Mouse (Mus musculus): ENCODE measurements around the gene Rngtt.
"Not testable (repeated sequence)": the region's sequence is repeated elsewhere in the genome, so short reads cannot be mapped to it uniquely, and the experiment has no call there.

The Rngtt gene

DNA sequence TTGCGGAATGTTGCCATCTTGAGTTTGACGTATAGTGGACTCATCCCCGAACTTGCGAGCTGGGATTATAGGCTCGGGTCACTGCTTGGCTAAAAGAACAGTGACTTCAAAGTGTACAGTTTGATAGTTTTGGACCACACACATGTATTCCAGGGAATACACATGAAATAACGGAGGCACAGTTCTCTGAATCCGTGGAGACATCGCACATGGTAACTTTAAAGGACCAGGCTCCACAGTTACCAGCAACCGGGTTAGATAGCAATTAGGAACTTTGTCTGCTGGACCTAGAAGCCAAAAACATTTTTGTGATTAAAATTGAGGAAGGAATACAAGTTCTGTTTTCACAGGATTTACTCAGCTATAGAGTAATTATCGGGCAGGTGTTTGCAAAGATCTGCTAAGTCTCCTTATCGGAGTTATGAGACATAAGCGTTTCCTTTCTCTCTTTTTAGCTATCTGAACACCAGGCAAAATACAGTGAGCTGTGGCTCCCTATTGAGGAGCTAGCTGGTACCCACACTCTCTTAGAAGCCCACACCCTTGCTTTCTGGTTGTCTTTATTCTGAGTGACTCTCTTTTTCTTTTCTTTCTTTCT is 828 bp downstream of the Rngtt start:
- peak; percentile 50 for DNase-seq (ENCODE audit: extremely low read depth, low read depth)

- not testable (repeated sequence) for DNase-seq (ENCODE audit: extremely low read depth, low read depth)
Observed at GRCm38 (mm10) chr4:33314150-33314549, 4.0 kb downstream of the Rngtt start.

DNA sequence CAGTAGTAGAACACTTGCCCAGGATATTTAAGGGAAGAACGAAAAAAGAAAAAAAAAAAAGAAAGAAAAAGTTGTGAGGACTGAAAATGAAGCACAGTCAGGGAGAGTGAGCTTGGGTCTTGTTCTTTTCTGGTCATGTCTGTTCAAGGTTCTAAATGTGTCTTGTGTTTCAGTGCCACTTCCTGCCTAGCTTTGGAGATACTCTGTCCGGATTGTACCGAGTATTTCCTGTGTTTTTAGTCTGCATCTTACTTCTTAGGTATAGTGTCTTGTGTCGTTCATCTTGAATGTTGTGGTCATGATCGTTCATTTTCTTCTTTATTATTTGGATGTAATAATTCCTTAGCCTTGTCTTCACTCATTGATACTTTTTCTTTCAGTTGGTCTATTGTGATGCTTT is 5.7 kb downstream of the Rngtt start:
- no peak for DNase-seq (ENCODE audit: extremely low read depth, low read depth)

- DNase-seq (ENCODE audit: extremely low read depth, low read depth): peak; percentile 39
Observed at GRCm38 (mm10) chr4:33331147-33331546, 21.0 kb downstream of the Rngtt start.

DNA sequence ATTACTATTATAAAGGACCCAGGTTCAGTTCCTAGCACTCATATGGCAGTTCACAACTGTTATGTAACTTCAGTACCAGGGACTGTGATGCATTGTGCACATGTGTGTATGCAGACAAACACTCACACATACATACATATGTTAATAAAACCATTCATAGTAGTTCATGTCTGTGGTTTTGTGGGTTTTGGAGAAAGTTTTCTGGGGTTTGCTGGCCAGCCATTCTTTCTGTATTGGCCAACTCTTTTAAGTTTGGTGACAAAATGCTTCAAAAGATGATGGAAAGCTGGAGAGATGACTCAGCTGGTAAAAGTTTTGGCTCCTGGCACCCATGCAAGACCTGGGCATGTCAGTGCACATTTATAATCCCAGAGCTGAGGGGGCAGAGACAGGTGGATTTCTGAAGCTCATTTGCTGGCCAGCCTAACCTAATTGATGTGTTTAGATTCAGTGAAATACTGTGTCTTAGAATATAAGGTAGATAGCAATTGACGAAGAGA is 22.9 kb downstream of the Rngtt start:
- DNase-seq (ENCODE audit: extremely low read depth, low read depth): no peak

DNA sequence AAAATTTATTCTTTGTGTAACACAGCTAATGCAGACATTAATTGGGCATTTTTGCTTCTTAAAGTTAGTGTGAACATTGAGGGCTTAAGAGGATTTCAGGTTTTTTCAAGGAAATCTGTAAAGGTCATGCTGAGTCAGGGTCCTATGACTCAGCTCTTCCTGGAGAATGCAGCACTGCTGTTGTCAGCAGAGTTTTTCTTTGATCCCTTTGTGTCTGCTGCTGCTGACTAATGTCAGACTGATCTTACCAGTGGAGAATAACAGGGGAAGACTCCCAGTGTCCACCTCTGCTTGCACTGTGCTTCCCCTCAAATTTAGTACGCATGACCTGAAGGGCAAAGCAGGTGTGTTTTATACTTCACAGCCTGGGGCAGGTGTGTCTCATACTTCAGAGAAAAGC is 27.9 kb downstream of the Rngtt start:
- no peak for DNase-seq (ENCODE audit: extremely low read depth, low read depth)

GRCm38 (mm10) chr4:33342877-33343731 is 33.0 kb downstream of the Rngtt start:
- DNase-seq (ENCODE audit: extremely low read depth, low read depth): no peak

DNA sequence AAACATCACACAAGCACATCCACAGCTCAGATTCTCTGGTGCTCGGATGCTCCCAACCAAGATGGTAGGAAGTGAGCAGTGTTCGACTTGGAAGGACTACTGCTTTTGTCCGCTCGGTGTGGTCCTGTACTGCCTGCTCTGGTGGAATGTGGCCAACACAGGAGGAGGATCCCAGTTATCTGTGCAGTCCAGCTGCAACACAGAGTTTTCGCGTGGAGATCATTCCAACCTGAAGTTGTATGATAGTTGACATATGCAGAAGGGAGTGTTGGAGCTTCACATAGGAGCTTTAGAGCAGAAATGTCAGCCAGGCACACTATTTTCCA is 33.6 kb downstream of the Rngtt start:
- DNase-seq (ENCODE audit: extremely low read depth, low read depth): no peak

- DNase-seq (ENCODE audit: extremely low read depth, low read depth): no peak
Observed at GRCm38 (mm10) chr4:33363451-33363850, 53.3 kb downstream of the Rngtt start.

GRCm38 (mm10) chr4:33374916-33375315 is 64.8 kb downstream of the Rngtt start:
- no peak for DNase-seq (ENCODE audit: extremely low read depth, low read depth)

DNA sequence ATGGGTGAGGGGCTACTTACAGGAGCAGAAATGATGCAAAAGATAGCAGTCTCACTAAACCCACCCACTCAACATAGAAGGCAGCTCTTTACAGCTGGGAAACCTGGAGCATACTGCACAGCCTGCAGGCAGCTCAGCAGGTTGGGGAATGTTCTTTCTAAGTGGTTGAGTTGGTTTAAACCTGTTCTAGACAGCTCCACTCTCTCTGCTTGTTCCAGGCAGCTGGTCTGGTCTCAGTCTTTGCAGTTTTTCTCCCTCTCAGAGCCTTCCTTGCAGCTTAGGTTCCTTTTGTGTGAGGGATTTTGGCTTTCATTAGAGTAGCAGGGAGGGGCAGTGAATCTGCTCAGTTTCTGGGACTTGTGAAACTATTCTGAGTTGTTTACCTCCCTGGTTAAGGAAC is 67.5 kb downstream of the Rngtt start:
- no peak for DNase-seq (ENCODE audit: extremely low read depth, low read depth)

DNA sequence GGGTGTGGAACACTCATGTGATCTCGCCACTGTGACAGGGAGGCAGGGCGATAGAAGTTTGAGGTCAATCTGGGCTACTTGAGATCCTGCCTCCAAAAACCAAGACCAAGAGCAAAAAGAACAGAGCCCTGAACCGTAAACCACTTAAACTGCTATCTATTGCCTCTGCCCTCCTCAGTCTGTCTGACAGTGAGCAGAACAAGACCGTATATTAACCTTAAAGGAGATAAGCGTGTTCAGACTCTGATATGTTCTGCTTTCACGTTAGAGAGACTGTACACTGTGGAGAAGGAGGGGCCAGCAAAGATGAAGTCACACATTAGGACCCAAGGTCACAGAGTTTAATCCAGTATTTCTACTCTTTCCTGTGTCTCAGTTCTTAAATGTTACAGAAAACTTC is 68.8 kb downstream of the Rngtt start:
- DNase-seq (ENCODE audit: extremely low read depth, low read depth): no peak

DNA sequence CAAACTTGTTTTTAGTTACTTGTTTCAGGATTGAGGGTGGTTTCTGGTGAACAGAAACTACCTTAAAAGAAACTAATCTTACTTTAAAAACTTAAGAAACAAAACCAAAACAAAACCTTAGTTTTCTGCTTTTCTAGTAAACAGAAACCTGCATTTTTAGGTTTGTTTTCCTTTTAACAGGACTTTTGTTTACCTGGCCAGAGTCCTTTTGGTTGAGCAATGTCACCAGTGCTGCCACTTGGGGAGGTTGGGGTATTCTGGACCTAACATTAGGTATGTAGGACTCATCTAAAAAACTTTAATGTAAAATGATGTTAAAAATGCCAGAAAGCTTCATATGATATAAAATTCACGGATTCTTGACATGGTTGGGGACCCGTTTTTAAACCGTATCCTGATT is 78.8 kb downstream of the Rngtt start:
- no peak for DNase-seq (ENCODE audit: extremely low read depth, low read depth)

DNA sequence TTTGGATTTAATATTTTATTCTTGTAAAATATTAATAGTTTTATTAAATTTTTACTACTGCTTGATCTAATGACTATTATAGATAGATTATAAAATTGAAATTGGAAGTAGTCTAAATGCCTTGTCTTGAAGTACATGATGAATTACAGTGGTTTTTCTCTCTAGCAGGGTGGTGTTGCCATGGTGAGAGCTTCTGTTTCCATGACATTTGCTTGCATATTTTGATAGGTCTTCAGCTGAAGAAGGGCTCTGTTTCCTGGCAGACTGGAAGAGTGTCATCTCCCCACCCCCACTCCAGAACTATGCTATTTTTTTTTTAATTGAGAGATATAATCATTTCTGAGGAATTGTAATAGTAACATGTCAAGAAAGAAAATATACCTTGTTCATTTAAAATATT is 80.5 kb downstream of the Rngtt start:
- DNase-seq (ENCODE audit: extremely low read depth, low read depth): no peak

GRCm38 (mm10) chr4:33393437-33393836 is 83.3 kb downstream of the Rngtt start:
- DNase-seq (ENCODE audit: extremely low read depth, low read depth): no peak

DNA sequence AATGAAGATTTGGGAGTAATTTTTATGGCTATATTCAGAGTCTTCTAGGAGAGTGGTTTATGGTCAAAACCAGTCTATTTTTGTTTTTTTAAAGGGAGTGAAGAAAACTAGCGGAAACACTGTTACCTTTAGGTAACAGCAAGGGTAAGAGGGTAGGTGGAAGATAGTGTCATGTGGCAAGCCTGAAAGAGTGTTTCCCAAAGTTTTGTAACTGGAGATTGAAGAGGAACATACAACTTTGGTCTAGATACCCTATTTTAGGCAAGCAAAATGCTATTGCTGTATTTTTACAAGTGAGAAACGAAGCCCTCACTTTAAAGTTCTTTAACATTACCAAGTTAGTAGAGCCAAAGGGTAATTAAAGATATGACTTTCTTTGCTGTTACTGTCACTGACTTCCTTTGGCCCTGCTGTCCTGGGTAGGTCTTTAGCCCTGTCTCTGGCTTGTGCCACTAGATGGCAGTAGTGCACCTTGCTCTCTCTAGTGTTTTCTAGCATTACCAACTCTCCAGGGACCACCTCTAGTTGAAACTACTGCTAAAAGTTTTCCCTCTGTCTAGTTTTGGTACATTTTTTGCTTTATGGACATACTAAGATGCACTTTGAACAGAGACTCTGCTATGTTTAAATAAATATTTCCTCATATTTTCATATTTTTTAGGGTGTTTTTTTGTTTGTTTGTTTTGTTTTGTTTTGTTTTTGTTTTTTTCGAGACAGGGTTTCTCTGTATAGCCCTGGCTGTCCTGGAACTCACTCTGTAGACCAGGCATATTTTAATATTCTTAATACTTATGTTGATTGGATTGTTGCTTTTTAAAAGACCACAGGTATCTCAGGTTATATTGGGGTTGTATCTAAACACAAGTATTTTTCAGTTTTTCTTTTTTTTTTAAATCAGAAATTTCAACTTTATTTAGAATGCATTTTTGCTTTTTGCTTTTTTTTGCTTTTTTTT is 86.4 kb downstream of the Rngtt start:
- DNase-seq (ENCODE audit: extremely low read depth, low read depth): peak; percentile 51

GRCm38 (mm10) chr4:33405723-33406293 is 95.7 kb downstream of the Rngtt start:
- no peak for DNase-seq (ENCODE audit: extremely low read depth, low read depth)

DNA sequence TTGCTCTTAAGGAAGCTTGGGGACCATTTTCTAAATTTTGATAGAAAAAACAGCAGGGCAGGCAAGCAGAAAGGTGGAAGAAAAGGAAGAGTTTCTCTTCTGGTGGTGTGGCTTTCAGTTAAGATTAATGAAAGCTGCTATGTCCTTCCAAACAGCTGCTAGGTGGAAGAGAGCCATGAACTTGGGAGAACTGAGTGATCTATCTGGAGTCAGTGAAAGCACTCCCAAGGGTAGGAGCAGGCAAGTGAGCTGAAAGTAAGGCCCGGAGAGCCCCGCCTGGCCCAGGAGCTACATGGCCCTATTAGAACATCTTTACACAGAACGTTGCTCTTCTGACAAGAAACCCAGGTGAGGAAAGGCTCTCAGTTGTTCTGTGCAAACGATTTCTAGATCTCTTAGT is 103.7 kb downstream of the Rngtt start:
- no peak for DNase-seq (ENCODE audit: extremely low read depth, low read depth)

DNA sequence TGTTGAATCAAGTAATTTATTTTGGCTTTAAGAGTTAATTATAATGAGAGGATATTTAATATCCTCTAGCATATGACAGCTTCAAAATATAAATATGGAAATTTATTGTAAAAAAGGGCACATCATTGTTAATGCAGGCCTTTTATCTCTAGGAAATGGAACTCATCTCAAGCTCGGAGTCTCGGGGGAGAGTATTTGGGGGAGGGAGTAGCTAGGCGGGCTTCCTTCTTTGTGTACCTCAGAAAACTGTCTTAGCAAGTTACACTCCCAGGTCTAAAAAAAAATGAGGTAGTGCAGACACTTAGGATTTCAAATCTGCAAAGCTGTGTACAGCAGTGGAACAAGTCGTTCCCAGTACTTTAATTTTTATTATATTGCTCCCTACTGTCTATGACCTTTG is 104.7 kb downstream of the Rngtt start:
- DNase-seq (ENCODE audit: extremely low read depth, low read depth): no peak

GRCm38 (mm10) chr4:33417391-33417790 is 107.3 kb downstream of the Rngtt start:
- DNase-seq (ENCODE audit: extremely low read depth, low read depth): no peak

DNA sequence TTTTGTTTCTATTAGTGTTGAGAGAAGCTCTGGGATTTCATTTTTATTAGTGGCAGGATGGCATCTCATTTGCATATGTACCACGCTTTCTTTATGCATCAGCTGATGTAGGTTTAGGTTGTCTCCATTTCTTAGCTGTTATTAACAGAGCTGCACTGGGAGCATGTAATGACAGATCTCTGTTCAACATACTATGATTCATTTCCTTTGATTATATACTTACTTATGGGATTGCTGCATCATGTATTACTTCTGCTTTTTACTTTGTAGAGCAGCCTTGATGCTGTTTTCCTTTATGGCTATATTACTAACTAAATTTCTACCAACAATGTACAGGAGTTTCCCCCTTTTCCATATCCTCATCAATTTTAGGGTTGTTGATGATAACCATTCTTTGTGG is 109.5 kb downstream of the Rngtt start:
- peak; percentile 18 for DNase-seq (ENCODE audit: extremely low read depth, low read depth)

DNA sequence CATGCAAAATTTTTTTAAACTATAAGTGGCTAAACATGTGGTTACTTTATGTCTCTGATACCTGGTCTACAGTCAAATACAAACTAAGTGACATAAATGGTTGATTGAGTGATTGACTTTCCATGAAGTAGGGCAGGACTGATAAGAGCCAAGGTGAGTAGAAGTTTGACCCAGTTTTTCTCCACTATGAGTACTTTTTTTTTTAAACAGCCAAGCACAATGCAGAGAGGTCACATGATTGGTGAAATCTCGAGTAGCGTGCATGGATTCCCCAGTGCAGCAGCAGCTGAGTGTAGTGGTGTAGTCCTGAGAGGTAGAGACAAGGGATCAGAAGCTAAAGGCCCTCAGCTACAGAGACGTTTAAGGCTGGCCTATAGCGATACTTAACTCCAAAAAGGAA is 118.7 kb downstream of the Rngtt start:
- no peak for DNase-seq (ENCODE audit: extremely low read depth, low read depth)

Measured in MEL-GATA-1-ER (cell line).